Mouse (Mus musculus) heart, adult 2 months (tissue): ENCODE data around the gene Endod1.

Experiments
- CTCF ChIP-seq: fragments of 200-600 bp; IDR thresholded peaks from 2 replicates; pipeline ENCODE4 v1.8.1; 2022; ENCODE audit warnings: antibody characterized with exemption, mild to moderate bottlenecking, moderate library complexity
- EP300 ChIP-seq: fragments of 200-500 bp; IDR thresholded peaks from 2 replicates; pipeline ENCODE4 v1.6.1; 2011; ENCODE audit warnings: low read depth, low read length, control low read depth; ENCODE audit not compliant: insufficient read depth
- POLR2A ChIP-seq: fragments of 200-500 bp; IDR thresholded peaks from 2 replicates; pipeline ENCODE4 v1.6.1; 2011; ENCODE audit warnings: mild to moderate bottlenecking, low read depth, low read length, control low read depth; ENCODE audit not compliant: insufficient read depth

- TF ChIP-seq CTCF (peak; percentile 55), POLR2A (peak; percentile 68), EP300 (no peak)
Measured at GRCm38 (mm10) chr9:14380386-14381285, 671 bp downstream of the Endod1 start.
